Mouse (Mus musculus) layer of hippocampus, postnatal 25 days (tissue): ENCODE measurements around the gene Tmem203. TPM values are rescaled to one million over a fixed set of nuclear protein-coding genes. Genes with fewer than 3 reads are reported as not detected.

Source experiments
- DNase-seq, 2 experiments: peaks; one replicate each; pipeline ENCODE4 v3.0.0; 2022; ENCODE audit warnings: mixed read lengths in 2 of 2, low spot score in 1 of 2; ENCODE audit errors: extremely low spot score in 1 of 2
- total RNA-seq, 2 experiments: library from RNA; stranded (reverse); gene quantifications; 2 replicates each; pipeline ENCODE4 v1.2.3; 2021

Tmem203 gene
- 10 to 100 TPM; 38.1 to 40.5 TPM for total RNA-seq

GRCm38 (mm10) chr2:25255284-25255779, at the start of gene Tmem203:
TSS of gene Tmem203 (plus strand) at chr2:25255439.
- peak; percentile 84 to 90 for DNase-seq

DNA sequence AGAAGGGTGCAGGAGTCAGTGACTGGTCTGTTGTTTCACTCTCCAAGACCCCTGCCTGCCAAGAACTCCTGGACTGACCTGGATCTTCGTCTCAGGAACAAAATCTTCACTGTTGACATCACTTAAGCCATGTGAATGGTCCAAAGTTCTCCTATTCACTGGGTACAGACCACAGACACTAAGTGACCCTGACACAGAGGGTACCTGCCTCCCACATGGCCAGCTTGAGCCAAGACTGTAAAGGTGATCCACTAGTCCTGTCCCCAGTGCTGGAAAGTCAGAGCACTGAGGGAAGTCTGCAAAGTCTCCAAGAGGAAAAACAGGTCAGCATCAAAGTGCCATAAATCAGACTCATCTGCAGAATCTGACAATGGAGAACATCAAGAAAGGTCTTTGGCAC, 47.6 kb upstream of the Tmem203 start:
- DNase-seq = no peak

- DNase-seq = peak in 1 of 2 experiments; percentile 16
Measured at GRCm38 (mm10) chr2:25210686-25211085, 44.6 kb upstream of the Tmem203 start.

GRCm38 (mm10) chr2:25211121-25211670, 44.0 kb upstream of the Tmem203 start, which contains the start of gene Nelfb:
TSS of gene Nelfb (minus strand) at chr2:25211489.
- DNase-seq = peak; percentile 77 to 84

DNA sequence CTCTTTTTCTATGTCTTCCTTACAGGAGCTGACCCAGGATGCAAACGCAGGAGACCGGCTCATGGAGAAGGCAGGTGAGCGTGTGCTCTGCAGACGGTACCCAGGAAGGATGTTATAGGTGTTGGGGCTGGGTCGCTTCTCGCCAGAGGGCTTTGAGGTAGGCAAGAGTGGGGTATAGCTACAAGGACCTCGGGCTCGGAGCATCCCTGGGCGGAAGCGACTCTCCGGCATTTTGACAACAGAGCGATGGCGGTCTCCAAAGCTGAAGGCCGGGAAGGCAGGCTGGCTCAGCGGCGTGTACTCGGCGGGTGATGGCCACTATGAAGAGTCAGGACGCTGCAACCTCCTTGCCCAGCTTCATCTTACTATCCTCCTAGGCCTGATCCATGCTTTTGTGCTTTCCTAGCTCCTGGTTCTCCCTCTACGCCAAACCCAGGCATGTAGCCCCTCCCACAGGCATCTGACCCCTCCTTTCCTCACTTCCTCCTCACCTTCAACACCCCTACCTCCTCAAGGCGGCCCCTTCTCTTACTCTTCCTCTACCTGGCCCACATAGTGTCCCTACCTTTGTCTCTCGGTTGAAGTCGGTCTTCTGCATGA, 41.9 kb upstream of the Tmem203 start:
- DNase-seq = no peak

DNA sequence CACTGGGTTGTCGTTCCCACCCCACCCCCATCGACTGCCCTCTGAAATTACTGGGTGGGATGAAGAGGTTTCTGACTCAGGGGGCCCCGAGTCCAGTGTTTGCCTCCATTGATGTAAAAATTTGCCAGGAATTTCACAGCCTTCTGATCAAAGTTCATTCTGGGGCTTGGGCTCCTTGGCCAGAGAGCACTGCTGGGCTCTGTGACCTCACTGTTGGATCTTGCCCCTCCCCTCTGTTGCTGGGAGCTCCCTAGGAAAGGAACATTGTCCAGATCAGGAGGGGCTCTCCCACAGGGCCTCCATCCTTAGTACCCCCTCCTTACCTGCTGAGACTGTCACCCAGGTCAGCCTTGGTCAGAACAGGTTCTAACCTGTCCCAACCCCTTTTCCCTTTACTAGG, 40.8 kb upstream of the Tmem203 start, which contains the start of gene Stpg3:
Stpg3 (minus strand) TSS at position 194 of the 400 bp plus-strand sequence.
- no peak for DNase-seq

- DNase-seq = no peak
Measured at GRCm38 (mm10) chr2:25217666-25218065, 37.6 kb upstream of the Tmem203 start.

DNA sequence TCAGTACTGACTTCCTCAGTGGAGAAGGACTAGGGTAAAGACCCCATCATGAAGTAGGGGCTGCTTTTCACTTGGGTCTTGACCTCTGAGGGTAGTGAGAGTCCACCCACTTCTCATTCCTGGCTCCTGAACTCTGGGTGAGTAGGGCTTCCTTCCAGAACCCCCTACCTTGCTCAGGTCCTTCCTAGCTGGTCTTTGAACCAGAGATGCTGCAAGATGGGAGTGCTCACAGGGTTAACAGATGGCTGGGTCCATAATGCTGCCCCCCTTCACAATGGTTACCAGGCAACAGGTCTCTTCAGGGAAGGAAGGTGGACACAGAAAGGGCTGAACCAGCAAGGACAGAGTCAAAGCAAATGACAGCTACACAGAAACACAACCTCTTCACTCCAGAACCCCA, 36.8 kb upstream of the Tmem203 start, which contains the start of gene Fam166a:
Fam166a (plus strand) TSS at position 301 of the 400 bp plus-strand sequence.
- DNase-seq = no peak

DNA sequence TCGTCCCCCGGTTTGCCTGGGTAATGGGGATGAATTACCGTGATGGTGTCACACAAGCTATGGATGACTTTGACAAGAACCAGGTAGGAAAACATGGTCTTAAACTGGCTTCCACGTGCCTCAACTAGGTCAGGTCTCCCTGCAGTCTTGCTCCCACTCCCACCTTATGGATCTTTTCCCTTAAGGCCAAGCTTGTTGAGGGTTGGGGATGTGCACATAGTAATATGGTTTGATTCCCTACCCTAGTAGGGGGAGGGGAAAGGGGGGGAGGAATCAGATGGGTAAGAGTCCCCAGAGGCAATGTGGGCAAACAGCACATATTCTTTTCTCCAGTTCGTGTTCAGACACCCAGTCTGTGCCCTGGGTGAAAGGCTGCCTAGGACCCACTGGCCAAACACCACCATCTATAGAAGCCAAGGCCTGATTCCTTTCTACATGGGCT, 33.9 kb upstream of the Tmem203 start:
- DNase-seq = no peak

DNA sequence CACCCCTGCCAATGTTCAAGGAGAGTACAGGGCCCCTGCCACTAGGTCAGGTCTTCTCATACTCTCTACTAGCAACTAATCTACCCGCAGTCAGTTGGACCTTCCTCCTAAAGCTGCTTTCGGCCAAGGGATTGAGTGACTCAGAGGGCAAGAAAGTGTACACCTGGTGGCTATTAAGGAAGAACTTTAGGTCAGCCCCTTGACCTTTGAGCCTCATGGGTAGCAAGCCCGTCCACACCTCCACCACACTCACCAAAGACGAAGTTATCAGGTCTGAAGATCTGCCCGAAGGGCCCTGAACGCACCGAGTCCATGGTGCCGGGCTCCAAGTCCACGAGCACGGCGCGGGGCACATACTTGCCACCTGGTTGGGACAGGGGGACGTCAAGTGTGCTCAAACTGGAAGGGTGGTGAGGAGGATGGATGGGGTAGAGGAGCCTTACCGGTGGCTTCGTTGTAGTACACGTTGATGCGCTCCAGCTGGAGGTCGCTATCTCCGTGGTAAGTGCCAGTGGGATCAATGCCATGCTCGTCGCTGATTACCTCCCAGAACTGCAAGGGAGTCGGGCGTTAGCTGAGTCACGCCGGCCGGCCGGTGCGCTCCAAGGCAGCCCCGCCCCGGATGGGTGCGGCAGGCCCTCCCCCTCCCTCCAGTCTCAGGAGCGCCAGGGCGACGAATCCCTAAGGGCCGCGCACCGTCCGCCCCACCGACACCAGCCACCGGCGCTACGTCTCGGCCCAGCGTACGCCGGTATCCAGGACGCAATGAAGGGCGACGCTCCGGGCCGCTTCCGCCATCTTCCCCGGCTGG, 31.4 kb upstream of the Tmem203 start:
- DNase-seq = peak in 1 of 2 experiments; percentile 47

GRCm38 (mm10) chr2:25224492-25224765, 30.8 kb upstream of the Tmem203 start, which contains the start of gene Tubb4b:
TSS of gene Tubb4b (minus strand) at chr2:25224702.
- peak in 1 of 2 experiments; percentile 81 for DNase-seq

DNA sequence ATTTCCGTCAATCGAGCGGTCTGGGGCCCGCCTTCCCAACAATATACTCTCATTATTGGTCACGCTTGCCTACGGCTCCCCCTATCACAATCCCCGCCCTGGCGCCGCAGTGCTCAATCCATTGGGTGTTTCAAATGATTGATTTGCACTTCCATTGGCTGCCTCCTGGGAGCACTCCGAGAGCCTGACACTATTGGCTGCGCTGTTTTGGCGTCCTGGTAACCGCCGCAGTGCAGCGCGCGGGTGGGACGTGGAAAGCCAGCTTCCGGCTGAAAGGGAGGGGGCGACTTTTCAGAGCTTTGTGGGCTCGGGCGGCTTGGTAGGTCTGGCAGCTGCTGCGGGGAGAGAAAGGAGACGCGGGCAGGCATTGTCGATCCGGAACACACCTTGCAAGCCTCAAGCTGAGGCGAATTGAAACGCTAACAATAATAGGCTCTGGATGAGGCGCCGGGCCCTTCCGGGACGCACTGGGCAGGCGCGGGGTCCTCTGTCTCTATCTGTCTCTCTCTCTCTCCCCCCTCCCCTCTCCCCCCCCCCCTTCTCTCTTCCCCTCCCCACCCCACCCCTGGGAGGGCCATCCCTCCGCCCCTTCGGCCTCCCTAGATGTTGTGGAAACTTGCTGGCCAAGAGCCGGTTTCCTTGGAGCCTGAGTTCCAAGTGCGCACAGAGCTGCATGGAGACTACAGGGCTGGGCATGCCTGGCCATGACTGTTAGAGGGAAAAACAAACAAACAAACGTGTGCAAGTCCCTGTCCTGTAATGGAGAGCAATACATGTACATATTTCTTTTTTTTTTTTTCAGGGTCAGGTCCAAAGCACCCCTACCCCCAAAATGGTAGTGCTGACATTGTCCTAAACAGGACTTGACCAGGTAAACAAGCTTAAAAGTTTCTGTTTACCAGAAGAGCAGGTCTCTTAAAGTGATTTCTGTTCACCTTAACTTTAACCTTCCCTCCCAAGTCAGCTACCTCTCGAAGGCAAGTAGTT, 30.2 kb upstream of the Tmem203 start:
- DNase-seq = peak; percentile 81 to 92

DNA sequence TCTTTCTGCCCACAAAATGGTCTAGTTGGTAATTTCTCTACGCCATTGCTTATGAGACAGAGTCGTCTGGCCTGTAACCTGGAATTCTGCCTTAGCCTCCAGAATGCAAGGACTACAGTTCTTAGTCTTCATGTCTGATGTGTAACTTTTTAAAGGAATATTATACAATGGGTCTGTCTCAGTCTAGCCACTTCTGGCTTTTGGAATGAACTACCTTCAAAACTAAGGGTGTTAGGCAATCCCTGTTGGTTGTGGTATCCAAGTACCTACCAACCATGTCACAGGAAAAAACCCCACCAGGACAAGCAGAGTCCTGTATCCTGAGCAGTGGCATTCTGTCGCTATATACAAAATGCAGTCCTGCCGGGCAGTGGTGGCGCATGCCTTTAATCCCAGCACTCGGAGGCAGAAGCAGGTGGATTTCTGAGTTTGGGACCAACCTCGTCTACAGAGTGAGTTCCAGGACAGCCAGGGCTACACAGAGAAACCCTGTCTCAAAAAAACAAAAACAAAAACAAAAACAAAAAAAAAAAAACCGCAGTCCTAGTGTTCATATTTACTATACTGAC, 29.3 kb upstream of the Tmem203 start:
- no peak for DNase-seq

DNA sequence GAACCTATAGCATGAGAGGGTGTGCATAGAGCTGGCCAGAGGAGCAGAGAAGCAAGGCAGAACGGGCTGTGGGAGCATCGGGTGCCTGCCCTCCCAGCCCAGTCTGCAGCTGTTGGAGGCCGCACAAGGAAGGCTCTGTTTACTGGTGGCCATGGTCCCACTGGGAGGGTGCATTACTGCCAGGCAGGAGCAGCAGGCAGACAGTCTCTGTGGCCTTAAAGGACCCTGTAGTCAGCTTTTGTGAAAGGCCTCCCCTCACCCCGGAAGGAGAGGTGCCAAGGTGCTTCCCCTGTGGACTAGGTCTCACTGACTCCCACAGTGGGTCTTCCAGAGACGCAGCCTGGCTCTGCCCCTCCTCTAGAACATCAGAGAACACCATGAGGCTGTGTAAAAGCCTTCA, 28.4 kb upstream of the Tmem203 start:
- peak in 1 of 2 experiments; percentile 26 for DNase-seq

- DNase-seq = no peak
Measured at GRCm38 (mm10) chr2:25227406-25227805, 27.8 kb upstream of the Tmem203 start.

DNA sequence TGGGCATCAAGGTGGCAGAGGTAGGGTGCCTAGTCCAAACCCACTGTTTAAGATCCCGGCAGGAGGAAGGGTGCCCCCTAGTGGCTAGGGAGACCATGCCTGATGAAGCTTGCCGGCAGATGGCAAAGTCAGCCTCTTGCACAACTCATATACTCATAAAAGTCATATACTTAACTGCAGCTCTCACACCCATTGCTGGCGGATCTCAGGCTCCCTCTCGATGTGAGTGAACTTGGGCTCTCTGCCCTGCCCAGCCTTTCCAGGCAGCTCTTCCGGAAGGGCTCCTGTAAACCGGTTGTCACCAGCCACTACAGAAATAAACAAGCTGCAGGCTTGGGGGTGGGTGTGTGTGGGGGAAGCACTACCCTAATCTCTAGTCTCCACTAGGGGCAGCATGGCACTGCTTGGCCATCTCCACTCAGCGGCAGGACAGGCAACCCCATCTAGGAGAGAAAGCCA, 26.8 kb upstream of the Tmem203 start:
- DNase-seq = peak; percentile 65 to 88

- DNase-seq = no peak
Measured at GRCm38 (mm10) chr2:25228995-25229530, 26.2 kb upstream of the Tmem203 start.

- no peak for DNase-seq
Measured at GRCm38 (mm10) chr2:25229582-25229981, 25.7 kb upstream of the Tmem203 start.

DNA sequence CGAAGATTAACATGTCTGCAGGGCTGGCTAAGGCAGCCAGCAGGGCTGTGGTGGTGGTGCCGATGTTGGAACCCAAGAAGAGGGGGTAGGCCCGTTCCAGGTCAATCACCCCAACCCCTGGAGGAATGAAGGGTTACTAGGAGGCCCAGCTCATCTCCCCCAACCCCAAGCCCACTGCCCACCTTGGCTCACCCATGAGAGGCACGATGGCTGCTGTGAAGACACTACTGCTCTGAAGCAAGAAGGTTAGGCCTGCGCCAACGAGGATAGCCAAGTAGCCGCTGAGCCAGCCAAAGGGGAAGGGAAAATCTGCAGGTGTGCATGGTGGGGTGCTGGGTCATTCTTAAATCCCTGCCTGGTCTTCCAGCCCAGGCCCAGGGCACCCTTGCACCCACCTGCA, 24.7 kb upstream of the Tmem203 start:
- no peak for DNase-seq
